Mouse (Mus musculus) adrenal gland, postnatal 4 days (tissue): Measurements from ENCODE around the gene Fscb. TPM values are rescaled to one million over a fixed set of nuclear protein-coding genes. Genes with fewer than 3 reads are reported as not detected.

Experiments used
- DNase-seq, 2 experiments: peaks; one replicate each; pipeline ENCODE4 v3.0.0; 2021 to 2022; ENCODE audit warnings: low spot score in 2 of 2, mixed read lengths in 2 of 2
- long read RNA-seq, 2 experiments: library from polyadenylated mRNA; stranded (forward); transcript quantifications; one replicate each; pipeline ENCODE4 v2.0.0; 2021
- total RNA-seq, 2 experiments: library from RNA; stranded (reverse); gene quantifications; 2 replicates each; pipeline ENCODE4 v1.2.3; 2021

Fscb gene
- total RNA-seq: not detected
- long read RNA-seq, experiment 1: 0 reads
- long read RNA-seq, experiment 2: 0 reads

DNA sequence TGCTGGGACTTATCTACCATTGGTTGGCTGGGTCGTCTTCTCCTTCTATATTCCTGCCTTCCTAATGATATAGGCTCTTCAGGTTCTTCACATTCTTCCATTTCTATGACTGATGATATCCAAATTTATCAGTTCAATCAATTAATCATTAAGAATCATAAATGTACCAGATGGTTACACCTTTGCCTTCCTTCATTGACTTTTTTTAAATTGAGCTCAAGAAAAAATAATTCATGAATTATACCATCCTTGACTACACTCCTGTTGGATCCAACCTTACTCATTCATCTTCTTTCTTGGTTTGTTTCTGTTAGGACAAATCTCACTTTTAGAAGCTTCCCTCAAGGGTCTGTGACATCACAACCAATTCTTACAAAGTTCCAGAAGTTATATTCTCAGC is at the start of gene Fscb:
TSS of gene Fscb (minus strand) at position 101 of the 400 bp plus-strand sequence.
- no peak for DNase-seq

DNA sequence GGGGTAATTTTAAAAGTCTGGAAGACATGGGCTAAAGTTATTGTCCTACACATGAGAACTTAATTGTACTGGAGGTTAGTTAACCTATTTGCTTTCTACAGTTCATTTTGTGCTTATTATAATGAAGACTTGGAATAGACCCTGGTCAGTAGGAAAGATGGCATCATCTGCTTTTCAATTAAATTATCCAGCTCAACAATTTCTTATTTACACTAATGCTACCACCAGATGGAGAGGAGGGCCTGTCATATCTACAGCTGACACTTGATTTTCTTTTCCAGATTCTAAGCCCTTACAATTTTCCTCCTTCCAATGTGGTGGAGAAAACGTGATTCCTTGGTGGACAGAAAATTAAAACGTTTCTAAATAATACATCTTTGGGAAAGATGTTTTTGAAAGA is 42.3 kb upstream of the Fscb start:
- DNase-seq: no peak

DNA sequence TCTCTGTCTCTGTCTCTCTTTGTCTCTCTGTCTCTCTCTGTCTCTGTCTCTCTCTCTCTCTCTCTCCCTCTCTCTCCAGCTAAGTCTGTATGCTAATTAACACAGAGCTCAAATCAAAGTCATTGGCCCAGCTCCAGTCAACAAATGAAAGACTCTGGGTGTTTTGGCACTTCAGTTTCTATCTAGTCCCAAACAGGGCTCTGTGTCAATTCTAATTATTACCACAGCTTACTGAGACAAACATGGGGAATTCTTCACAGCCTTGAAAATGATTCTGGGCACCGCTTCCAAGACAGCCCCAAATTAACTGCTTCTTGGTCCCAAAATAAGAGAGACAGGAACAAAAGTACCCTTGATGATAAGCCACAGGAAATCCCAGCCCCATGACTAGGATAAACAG is 38.9 kb upstream of the Fscb start:
- no peak for DNase-seq

DNA sequence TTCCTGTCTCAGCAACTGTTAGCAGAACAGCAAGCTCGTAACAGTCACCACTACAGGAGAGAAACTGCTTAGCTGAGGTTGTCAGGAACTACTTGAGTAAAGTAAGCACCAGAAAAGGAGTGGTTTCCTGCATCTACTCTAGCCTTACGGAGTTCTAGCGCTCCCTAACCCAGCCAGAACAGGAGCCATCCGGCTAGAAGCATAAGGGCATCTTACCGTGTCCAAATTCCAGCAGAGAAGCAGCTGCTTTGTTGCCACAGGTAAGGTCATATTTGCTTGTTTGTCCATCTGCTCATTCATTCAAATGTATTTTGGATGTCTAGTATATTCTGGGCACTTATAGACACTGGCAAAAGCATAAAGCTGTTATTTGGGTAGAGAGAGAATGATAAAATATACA is 23.2 kb upstream of the Fscb start:
- no peak for DNase-seq

DNA sequence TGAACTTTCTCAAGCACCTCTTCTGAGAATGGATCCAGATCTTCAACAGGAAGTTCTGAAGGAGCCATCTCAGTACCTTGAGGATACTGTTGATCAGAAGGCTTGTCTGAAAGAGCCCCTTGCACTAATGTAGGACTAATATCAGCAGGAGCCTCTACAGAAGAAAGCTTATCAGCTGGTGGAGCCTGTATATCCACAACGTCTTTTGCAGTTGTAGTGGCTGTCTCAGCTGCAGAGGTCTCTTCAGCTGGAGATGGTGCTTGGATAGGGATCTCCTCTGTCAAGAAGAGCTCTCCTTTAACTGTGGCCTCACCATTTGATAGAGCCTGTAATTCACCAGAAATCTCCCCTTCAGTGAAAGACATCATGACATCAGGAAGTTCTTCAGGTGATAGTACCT is 875 bp downstream of the Fscb start:
- DNase-seq: no peak

DNA sequence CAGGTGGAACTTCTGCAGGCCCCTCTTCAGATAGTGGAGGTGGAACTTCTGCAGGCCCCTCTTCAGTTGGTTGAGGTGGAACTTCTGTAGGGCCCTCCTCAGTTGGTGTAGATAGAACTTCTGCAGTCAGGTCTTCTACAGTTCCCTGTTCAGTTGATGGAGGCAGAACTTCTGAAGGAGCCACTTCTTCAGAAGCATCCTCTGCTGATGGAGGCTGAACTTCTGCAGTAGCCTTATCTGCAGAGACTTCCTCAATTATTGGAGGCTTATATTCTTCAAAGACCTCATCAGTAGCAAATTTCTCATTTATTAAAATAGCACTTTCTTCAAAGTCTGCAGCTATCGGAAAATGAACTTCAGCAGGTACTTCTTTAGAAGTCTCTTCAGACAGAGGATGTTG is 1.4 kb downstream of the Fscb start:
- no peak for DNase-seq

DNA sequence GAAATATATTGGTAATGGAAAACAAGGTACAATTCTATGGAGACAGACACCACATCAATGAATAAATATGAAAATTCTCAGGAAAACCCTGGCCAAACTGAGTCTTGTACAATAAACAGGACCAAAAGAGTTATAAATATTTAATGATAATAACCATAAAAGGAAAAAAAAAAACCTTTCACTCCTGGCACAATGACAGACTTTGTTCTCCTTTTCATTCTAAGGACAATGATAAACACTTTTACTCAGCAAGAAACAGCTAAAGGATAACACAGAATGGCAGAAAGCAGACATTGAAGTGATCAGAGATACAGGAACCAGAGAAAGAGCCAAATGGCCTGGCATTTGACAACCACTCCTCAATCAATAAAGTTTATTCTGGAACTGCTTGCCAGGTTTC is 19.3 kb downstream of the Fscb start:
- no peak for DNase-seq

DNA sequence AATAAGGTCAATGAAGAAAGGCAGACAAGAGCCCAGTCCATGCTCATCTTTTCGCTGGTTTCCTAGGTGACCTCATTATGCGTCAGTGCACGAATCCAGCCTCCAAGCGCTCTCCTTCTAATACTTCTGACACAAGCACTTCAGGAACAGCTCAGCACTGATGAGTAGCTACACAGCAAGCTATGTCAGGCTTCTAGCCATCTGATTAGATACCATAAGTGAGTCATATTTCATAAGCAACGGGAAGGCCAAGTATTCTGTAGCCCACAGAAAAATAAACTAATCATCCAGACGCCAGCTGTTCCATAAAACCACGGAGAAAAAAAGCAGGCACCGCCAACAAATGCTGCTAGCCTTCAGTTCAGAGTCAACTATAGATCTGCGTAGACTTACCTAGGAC is 24.6 kb downstream of the Fscb start:
- DNase-seq: no peak

DNA sequence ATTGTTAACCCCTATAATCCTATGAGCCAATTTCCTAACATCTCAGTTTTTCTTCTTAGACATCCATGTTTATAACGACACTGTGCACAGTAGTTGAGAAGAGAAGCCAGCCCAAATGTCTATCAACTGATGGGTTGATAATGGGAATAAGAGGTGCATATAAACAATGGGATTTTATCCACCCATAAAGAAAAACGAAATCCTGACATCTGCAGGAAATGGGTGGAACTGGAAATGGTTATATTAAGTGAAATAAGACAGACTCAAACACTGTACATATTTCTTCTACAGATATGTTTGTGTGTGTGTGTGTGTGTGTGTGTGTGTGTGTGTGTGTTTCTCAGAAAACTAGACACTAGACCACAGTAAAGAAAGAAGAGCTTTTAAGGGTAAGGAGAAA is 37.8 kb downstream of the Fscb start:
- no peak for DNase-seq
